Mouse (Mus musculus): ENCODE measurements around the gene Cdc16.

Cdc16 gene

DNA sequence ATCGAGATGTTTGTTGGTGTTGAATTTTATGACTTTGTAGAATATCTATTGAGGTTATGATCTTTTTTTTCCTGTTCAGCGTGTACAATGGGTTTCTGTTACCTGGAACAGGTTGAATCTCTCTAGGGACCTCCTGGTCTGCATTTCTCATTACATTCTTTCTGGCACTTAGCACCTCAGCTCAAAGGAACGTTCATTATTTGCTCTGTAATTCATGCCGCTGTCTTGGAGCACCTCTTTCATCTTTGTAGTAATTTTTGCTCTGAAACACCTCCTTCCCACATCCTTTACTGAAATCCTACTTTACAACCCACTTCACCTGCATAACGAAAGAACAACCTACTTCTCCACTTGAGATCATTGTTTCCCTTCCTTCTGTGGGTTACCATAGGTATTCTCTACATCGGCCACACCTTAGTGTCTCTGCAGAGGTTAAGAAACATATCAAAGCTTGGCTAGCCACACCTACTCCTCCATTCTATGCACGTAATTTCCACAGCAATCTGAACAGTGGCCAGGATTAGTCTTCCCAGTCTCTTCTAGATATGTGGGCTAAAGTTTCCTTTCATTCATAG lies 71.2 kb downstream of the Cdc16 start:
- no peak for DNase-seq

All from cerebellum, adult 9-10 months (tissue).